ENCODE assay signal across 10 mouse cellular contexts in genomic region chr10:69781491-69781890, GRCm38 (mm10).
DNase-seq lines count a peak whose midpoint lies in the region; ATAC-seq lines count a peak whose summit lies in the region.
"Had no signal": no experiment of that assay in that cellular context is flagged by ENCODE, and none has a peak within 500 bp of the region (broad histone marks: within the 10 kb centered on the region; RNA-seq: fewer than 3 reads in every experiment).

No protein-coding gene starts in this region.

- H3K27ac ChIP-seq in kidney, embryonic 14.5 days (ENCODE audit: low read depth, low read length): no peak overlapping the region
- H3K27ac ChIP-seq in forebrain, embryonic 13.5 days: no peak overlapping the region
- H3K27ac ChIP-seq: limb, embryonic 15.5 days had no signal

- WGBS in kidney, embryonic 14.5 days: 28% methylated on average over 8 of the region's 8 CpGs
- WGBS in forebrain, embryonic 13.5 days: 28% methylated on average over 8 of the region's 8 CpGs

- DNase-seq in kidney, adult 11 months: peak; percentile 35
- DNase-seq in c-Kit-positive CD71-negative TER-119-negative erythroid progenitor cells, embryonic 14.5 days (ENCODE audit: low read depth): peak; percentile 20
- DNase-seq in heart, postnatal 25 days (ENCODE audit: low spot score): peak; percentile 16
- peak; percentile 50 to 64 for DNase-seq in layer of hippocampus, postnatal 14 days (ENCODE audit: low spot score in 2 of 2)
- peak; percentile 26 to 65 for DNase-seq in urinary bladder, postnatal 36 days (ENCODE audit: low spot score in 2 of 2)

- H3K9me3 ChIP-seq in kidney, embryonic 14.5 days (ENCODE audit: control insufficient read depth, low read length): no peaks in the 10 kb centered on the region
- no peaks in the 10 kb centered on the region for H3K9me3 ChIP-seq in forebrain, embryonic 13.5 days (replicated peaks)
- H3K9me3 ChIP-seq: limb, embryonic 15.5 days had no signal

- H3K4me2 ChIP-seq in kidney, embryonic 14.5 days (replicated peaks; ENCODE audit: low read depth, low read length): no peak overlapping the region
- H3K4me2 ChIP-seq in forebrain, embryonic 13.5 days: no peak overlapping the region
- H3K4me2 ChIP-seq: limb, embryonic 15.5 days had no signal

- no peak overlapping the region for H3K9ac ChIP-seq in kidney, embryonic 14.5 days (ENCODE audit: low read depth, low read length)
- no peak overlapping the region for H3K9ac ChIP-seq in forebrain, embryonic 13.5 days
- H3K9ac ChIP-seq: limb, embryonic 15.5 days had no signal

- H3K4me3 ChIP-seq in kidney, embryonic 14.5 days (ENCODE audit: low read length): no peak overlapping the region
- no peak overlapping the region for H3K4me3 ChIP-seq in forebrain, embryonic 13.5 days
- H3K4me3 ChIP-seq: limb, embryonic 15.5 days had no signal

- no peaks in the 10 kb centered on the region for H3K36me3 ChIP-seq in kidney, embryonic 14.5 days (ENCODE audit: control insufficient read depth, insufficient read depth, low read length)
- no peaks in the 10 kb centered on the region for H3K36me3 ChIP-seq in forebrain, embryonic 13.5 days (ENCODE audit: poor library complexity, severe bottlenecking)
- H3K36me3 ChIP-seq: G1E; limb, embryonic 15.5 days had no signal

- intact Hi-C loops in heart, postnatal 25 days (cut with DNase I): loop anchor here (5.0 kb wide), 1 partner anchor 66 kb away; no protein-coding TSS in a partner anchor

- 0 out of 2 replicates have a peak, but pooled peaks cover 4% of the 10 kb centered on the region for H3K4me1 ChIP-seq in kidney, embryonic 14.5 days (ENCODE audit: control insufficient read depth, insufficient read depth, low read length)
- H3K4me1 ChIP-seq in forebrain, embryonic 13.5 days: peaks cover 14% of the 10 kb centered on the region

- ATAC-seq in kidney, embryonic 14.5 days (ENCODE audit: low FRiP score, low TSS enrichment): no peak
- peak; percentile 73 for ATAC-seq in forebrain, embryonic 13.5 days
- peak; percentile 93 for ATAC-seq in megakaryocyte progenitor cell, adult 5-6 weeks (replicated peaks; ENCODE audit: poor library complexity)

- H3K27me3 ChIP-seq in kidney, embryonic 14.5 days (ENCODE audit: control insufficient read depth, insufficient read depth, low read length): no peaks in the 10 kb centered on the region
- no peaks in the 10 kb centered on the region for H3K27me3 ChIP-seq in forebrain, embryonic 13.5 days
- H3K27me3 ChIP-seq: limb, embryonic 15.5 days had no signal
